Mouse (Mus musculus) hematopoietic stem cell, adult 5-6 weeks (primary cell): ENCODE measurements around the gene Hpcal4. TPM values are rescaled to one million over a fixed set of nuclear protein-coding genes. Genes with fewer than 3 reads are reported as not detected.

Experiments used
- ATAC-seq, 2 experiments: fragments of 125-278 bp in 1 of 2; replicated peaks in 1 of 2; 2 replicates each; pipeline ENCODE4 v1.8.0; 2016 to 2017; ENCODE audit warnings: inconsistent platforms in 2 of 2, mild to moderate bottlenecking in 2 of 2, moderate number of reproducible peaks in 2 of 2, low read depth in 1 of 2, moderate TSS enrichment in 1 of 2; ENCODE audit not compliant: low FRiP score in 2 of 2, poor library complexity in 2 of 2, severe bottlenecking in 2 of 2, insufficient read depth in 1 of 2, low TSS enrichment in 1 of 2
- total RNA-seq: library from RNA; stranded (forward); fragments of 172-1452, 232-1000 nt; gene quantifications from 2 replicates; pipeline ENCODE4 v1.2.3, GENCODE M21; 2017

Hpcal4 gene
- total RNA-seq, 1 experiment from 2014 or later = not detected

DNA sequence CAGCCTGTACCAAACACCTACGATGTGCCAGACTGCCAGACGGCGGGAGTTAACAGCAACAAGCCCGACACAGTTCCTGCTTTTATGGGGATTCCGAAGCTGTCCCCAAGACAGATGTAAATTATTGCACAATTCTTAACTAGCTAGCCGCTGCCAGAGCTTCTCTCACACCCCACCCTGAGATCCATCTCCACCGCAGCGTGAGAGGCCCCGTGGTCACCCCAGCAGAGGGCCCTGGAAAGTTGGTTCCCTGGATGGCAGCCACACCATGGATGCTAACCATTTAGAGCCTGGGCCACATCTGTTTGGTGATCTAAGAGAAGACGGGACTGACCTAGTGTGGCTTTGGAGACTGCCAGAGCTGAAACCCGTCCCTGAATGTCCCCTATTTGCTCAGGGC lies 46.1 kb downstream of the Hpcal4 start:
- no peak for ATAC-seq

DNA sequence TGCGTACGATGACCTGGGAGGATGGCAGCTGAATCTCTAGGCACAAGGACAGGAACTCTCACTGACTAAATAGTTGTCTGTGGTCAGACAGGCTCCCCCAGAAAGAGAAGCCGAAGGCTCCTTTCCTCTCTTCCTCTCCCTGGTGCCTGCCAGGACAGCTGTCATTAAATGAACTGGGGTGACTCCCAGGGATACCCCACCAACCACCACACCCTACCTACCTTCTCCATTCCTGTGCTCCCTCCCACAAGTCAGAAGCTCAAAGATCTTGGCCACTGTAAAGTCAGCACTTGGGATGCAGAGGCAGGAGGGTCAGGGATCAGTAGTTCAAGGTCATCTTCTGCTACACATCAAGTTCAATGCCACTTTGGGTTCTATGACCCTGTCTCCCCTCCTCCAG lies 49.8 kb downstream of the Hpcal4 start:
- 0 out of 4 replicates have a peak, but pooled peaks of 1 of the 2 experiments have one; percentile 14 for ATAC-seq

DNA sequence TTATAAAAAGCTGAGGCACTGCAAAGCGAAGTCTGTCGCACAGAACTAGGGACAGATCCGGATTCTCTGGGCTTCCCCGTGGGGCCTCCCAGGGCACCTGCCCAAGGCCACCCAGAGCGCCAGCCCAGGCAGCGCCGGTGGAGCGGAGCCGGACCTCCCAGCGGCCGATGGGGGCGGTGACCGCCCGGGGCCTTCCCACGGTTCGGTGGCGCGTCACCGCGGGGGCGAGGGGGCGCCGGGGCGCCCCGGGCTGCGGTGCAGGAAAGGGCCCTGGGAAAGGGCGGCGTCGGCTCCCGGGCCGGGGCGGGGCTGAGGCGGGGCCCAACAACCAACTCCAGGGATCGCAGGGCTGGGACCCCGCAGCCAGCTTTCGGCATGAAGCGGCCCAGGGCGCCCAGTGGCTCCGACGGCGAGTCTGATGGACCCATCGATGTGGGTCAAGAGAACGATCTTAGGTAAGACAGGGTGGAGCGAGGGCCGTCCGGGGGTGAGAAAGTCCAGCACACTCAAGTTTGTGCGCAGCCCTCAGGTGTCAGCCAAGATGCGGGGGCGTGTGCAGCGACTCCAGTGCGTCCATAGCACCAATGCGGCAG lies 50.6 kb downstream of the Hpcal4 start, which contains the start of gene Heyl:
Heyl (plus strand) TSS at position 65 of the 593 bp plus-strand sequence.
- peak; percentile 46 to 51; a peak in 2 of 4 replicates for ATAC-seq

DNA sequence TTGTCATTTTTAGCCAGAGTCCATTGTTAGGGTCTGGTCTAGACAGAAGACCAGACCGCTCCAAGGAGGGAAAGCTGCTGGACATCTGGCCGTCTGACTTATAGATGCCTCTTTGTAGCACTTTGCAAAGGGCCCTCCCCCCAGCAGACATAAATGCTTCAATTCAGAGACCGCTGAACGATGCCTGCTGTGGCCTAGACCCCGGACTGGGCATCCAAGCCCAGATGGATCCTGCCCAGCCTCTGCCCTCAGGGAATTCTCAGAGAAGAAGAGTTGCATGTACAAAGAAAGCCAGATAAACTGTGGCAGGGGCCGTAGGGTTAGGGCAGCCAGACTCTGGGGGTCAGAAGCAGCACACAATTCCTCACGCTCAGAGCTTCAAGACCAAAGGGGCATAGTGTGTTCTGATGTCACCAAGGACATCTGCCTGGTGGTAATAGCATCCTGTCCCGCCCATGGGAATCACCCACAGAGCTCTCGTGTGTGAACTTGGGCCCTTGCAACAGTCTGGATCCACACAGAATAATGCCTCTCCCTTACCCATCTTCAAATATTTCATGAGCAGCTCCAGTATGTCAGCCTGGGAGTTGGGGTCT lies 52.9 kb downstream of the Hpcal4 start:
- ATAC-seq = no peak

DNA sequence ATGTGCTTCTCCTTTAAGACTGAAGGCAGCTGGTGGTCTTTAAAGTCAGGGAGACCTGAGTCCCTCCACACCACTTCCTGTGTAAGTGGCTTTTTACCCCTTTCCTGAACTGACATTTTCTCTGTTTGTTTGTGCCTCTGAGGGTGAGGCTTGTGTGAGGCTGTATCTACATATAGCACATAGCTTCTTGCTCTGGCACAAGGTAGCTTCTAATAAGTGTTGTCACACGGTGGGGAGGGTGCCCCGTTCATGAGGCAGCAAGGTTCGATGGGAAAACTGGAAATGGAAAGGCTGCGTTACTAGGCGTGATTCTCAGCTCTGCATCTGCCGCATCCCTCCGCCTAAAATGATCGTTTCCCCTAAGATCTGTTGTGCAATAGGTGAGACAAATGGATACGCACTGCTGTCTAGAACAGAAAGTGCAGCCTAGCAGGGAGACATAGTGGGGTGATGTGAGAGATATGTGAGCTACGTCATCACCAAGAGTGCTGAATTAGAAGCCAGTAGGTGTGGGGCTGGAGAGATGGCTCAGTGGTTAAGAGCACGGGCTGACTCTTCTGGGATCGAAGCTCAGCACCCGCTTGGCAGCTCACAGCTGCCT lies 53.5 kb downstream of the Hpcal4 start:
- no peak for ATAC-seq

DNA sequence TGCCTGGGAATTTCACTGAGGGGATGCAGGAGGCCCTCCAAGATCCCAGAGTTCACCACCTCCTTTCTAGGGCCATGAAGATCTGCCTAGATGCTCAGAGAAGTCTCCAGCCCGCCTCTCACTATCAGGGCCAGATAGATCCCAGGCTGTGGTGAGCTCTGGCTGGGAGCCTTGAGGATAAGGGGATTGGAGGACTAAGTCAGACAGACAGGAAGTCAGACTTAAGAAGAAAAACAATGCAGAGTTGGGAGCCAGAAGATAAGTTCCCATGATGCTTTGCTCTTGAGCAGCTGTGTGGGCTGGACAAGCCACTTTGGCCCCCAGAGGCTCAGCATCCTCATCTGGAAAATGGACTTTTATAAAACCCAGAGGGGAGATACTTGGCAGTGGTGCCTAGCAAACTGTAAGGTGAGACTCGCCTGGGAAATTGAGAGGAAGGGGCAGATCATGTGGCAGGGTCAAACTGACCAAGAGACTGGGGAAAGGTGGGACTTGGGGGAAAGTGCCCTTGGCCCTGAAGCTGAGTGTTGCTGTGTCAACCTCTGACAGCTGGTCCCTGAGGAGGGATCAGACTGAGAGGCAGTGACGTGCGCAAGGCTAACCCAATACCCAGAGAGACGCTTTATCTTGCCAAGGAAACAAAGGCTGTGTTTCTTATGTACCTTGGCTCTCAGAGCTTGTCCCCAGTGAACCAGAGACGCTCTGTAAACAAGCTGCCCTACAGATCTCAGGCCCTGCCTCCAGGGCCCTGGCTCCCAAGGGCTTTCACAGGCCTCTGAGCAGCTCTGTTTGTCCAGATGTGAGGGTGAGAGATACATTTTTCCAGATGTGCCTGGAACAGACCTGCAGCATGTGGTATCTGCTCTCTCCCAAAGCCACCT lies 54.6 kb downstream of the Hpcal4 start:
- ATAC-seq = no peak

DNA sequence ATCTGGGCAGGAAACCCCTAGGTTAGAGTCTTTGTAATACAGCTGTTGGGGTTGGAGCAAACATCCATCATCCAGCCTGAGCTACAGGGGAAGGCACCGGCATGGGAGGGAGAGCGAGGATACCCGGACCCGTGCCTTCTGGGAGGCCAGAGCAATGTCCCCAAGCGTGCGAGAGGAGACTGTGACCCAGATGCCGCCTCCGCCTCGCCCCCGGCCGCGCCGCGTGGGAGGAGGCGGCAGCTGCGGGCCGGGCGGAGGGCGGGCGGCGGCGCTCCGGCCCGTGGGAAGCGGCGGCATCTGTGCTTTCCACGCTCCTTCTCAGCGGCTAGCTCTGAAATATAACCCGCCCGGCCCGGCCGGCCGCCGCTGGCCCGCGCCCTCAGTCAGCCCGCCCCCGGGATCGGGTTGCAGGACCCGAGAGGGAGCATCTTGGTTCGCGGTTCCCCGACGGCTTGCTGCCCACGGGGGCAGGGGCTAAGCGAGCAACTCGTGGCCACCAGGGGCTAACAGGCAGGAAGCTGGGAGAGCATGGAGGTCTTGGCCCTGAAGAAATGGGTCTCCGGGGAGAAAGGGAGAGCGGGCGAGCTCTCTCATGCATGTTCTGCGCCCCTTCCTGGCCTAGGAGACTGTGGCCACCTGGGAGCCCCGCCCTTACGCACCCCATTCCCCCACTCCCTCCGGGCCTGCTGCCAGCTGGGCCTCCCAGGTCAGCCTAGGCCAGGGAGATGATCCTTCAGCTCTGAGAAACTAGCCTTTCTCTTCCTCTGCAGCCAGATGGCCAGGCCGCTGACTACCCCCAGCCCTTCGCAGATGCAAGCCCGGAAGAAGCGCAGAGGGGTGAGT lies 56.6 kb downstream of the Hpcal4 start:
- 0 out of 4 replicates have a peak, but pooled peaks have one; percentile 3 to 14 for ATAC-seq

Other genes starting within 250 kb of the Hpcal4 start
- gene Mfsd2a, start 222.0 kb upstream of the Hpcal4 start, total RNA-seq = 0.94 TPM in 1 of 2 replicates, not detected in the other
- 0.56 TPM in 1 of 2 replicates, not detected in the other for gene Mycl, start 187.6 kb upstream of the Hpcal4 start, total RNA-seq
- 27.7 and 37.0 TPM in 2 replicates for gene Trit1, start 166.6 kb upstream of the Hpcal4 start, total RNA-seq
- gene Bmp8b, start 78.1 kb upstream of the Hpcal4 start, total RNA-seq = not detected in 2 replicates
- not detected in 2 replicates for gene Oxct2b, start 67.0 kb upstream of the Hpcal4 start, total RNA-seq
- 89.7 and 91.0 TPM in 2 replicates for gene Ppie, start 43.3 kb upstream of the Hpcal4 start, total RNA-seq
- not detected in 2 replicates for gene Nt5c1a, start 18.3 kb downstream of the Hpcal4 start, total RNA-seq
- not detected in 2 replicates for gene Heyl, start 50.3 kb downstream of the Hpcal4 start, total RNA-seq
- 87.7 and 112 TPM in 2 replicates for gene Pabpc4, start 79.1 kb downstream of the Hpcal4 start, total RNA-seq
- gene Oxct2a, start 140.4 kb downstream of the Hpcal4 start, total RNA-seq = not detected in 2 replicates
- gene Bmp8a, start 160.0 kb downstream of the Hpcal4 start, total RNA-seq = 0.19 TPM in 1 of 2 replicates, not detected in the other